Mouse (Mus musculus): ENCODE results near the gene Lcn11.

Gene Lcn11

GRCm38 (mm10) chr2:25828344-25828947 is 51.6 kb downstream of the Lcn11 start:
- DNase-seq (ENCODE audit: low spot score), result no peak

Data from retina, embryonic 14.5 days (tissue).